Mouse (Mus musculus): ENCODE data around the gene Cpeb4.

DNA sequence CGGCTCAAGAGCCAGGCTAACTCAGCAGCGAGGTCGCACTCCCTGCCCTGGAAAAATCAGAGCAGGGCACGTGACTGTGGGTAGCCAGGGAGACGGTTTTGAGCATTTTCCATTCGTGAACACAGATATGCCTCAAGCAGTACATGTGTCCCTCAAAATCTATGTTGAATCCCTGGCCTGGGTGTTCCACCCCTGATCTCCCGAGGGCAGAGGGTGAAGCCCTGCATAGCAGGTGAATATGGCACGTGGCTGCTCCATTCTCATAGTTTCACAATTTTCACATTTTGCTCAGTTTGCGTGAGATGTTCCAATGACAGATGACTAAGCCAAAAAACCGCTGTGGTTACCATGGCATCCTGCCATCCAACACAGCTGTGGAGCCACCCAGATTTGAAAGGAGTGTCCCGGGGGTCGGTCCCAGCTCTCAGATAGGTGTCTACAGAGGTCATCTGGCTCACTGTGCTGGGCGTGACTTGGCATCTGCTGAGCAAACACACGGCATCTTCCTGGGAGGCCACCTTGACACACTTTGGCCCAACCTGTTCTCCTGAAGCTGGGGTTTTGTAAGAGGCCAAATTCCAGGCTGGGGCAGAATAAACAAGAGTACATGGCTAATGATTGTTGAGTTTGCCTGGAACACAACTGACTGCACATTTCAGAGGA, 47.4 kb upstream of the Cpeb4 start:
- no peak for TF ChIP-seq CTCF (IDR thresholded peaks at IDR 0.05; ENCODE audit: borderline replicate concordance, insufficient read depth, low read depth, low read length)
- no peak for TF ChIP-seq POLR2A (IDR thresholded peaks at IDR 0.05; ENCODE audit: borderline replicate concordance, insufficient read depth, low read length)
